Mouse (Mus musculus): ENCODE results near the gene Kctd18. TPM values are rescaled to one million over a fixed set of nuclear protein-coding genes. Genes with fewer than 3 reads are reported as not detected.

The Kctd18 gene
- total RNA-seq (2023) = 21.7 and 29.3 TPM in 2 replicates

DNA sequence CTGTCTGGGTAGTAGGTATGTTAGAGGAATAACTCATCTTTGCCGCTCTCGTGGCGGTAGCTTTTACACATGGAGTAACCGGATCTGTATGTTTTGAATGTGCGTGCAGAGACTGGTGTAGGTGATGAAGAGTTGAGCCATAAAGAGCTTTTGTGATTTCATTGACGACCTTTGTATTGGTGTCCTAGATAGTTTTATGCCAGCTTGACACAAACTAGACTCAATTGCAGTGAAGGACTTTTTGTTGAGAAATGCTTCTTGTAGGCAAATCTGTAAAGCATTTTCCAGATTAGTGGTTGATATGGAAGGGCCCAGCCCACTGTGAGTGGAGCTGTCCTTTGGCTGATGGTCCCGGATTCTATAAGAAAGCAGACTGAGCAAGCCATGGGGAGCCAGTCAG is at the start of gene Kctd18:
Gene Kctd18, minus strand, starts transcription at position 101 of the 400 bp plus-strand sequence.

DNA sequence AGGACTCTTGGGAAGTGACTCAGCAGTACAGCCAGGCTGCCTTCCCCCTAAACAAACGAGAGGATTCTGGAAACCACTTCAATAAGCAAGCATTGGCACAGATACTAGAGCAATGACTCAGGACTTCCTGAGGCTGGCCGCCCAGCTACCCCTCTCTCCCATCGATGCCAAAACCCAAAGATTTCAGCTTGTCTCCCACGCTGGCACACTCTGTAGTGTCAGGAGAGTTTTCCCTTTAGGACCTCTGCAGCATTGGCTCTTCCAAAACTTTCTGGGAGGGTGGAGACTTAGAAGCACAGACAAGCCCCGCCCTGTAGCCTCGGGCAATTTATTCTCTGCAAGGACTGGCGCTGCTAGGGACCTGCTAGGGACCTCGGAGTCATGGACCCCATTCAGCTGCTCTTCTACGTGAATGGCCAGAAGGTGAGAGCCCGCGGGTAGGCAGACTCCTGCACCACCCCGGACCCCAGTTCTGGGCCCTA is 10.9 kb upstream of the Kctd18 start, which contains the start of gene Aox1:
Gene Aox1, plus strand, starts transcription at position 296 of the 482 bp plus-strand sequence.

DNA sequence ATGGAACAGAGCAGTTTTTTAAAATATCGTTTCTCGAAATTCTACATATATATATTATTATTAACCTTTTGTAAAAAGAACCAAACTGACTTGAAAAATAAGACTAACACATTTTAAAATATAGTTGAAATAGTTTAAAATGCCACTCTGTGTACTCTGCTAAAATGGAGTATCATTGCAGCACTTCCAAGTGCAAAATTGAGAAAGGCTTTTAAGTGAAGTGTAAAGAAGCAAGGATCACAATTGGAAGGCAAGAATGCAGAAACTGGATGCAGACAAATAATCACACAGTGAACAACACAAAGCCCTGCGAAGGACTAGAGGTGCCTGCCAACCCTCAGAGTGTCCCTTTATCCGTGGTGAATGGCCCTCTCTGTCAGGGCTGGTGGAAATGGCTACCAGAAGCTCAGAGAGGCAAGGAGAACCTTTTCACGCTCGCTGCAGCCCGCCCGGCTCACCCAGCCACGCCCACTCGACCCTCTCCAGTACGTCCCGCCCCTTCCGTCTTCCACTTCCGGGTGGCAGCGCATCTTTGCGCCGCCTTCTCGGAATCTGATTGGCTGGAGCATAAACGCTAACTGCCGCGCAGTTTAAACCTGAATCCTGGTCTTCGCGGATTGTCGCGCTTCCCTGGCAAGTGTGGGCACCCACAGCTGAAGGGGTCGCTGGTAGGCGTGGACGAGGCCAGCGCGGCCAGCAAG is 23.2 kb downstream of the Kctd18 start, which contains the start of gene Sgo2a:
Gene Sgo2a, plus strand, starts transcription at position 540 of the 701 bp plus-strand sequence.

Other genes with a start within 250 kb of the Kctd18 start
- not detected in 2 replicates for gene Spats2l, start 244.8 kb downstream of the Kctd18 start, total RNA-seq (2023)
- 13.0 and 13.7 TPM in 2 replicates for gene Sgo2a, start 23.0 kb downstream of the Kctd18 start, total RNA-seq (2023)
- 0.35 and 0.39 TPM in 2 replicates for gene Aox1, start 11.0 kb upstream of the Kctd18 start, total RNA-seq (2023)
- 0.13 TPM in 1 of 2 replicates, not detected in the other for gene Aox3, start 94.2 kb upstream of the Kctd18 start, total RNA-seq (2023)
- not detected in 2 replicates for gene Aox4, start 191.4 kb upstream of the Kctd18 start, total RNA-seq (2023)

Data from neutrophil, adult 65 days (primary cell).